12 mouse cellular contexts compared by ENCODE assay signal in the genomic region with DNA sequence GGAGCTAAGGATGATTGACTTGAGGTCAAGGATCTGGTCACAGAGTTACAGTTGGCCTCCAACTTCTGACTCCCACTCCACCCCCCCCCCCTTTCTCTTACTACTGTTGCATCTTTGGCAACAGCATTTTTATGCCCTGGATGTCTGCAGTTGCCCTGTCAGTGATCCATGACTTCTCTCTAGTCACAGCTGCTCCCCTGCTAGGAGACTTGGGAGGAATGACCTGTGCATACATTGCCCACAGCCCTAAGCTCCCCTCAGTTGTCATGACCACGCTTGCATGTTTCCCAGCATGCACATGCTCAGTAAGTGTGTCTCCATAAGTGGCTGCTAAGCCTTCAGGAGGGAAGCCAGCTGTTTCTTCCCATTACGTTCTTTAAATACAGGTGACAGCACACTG.
DNase-seq lines count a peak whose midpoint lies in the region; ATAC-seq and TF ChIP-seq lines count a peak whose summit lies in the region.
"Had no signal": no experiment of that assay in that cellular context is flagged by ENCODE, and none has a peak within 500 bp of the region (broad histone marks: within the 10 kb centered on the region; RNA-seq: fewer than 3 reads in every experiment).

No protein-coding gene starts in this region.

- H3K4me1 ChIP-seq in kidney, embryonic 15.5 days, result peaks cover 9% of the 10 kb centered on the region; the same call in 1 of the 2 replicates
- H3K4me1 ChIP-seq in hindbrain, embryonic 14.5 days (replicated peaks; ENCODE audit: control insufficient read depth, insufficient read depth, low read length), result peaks cover 7% of the 10 kb centered on the region
- H3K4me1 ChIP-seq in limb, embryonic 14.5 days (ENCODE audit: control insufficient read depth, insufficient read depth, low read length), result 0 out of 2 replicates have a peak, but pooled peaks cover 3% of the 10 kb centered on the region
- H3K4me1 ChIP-seq: liver, embryonic 12.5 days; stomach, embryonic 15.5 days had no signal

- no peaks in the 10 kb centered on the region for H3K9me3 ChIP-seq in kidney, embryonic 15.5 days (replicated peaks)
- H3K9me3 ChIP-seq in hindbrain, embryonic 14.5 days (ENCODE audit: control insufficient read depth, low read length), result no peaks in the 10 kb centered on the region
- no peaks in the 10 kb centered on the region for H3K9me3 ChIP-seq in limb, embryonic 14.5 days (ENCODE audit: control insufficient read depth, low read length)
- H3K9me3 ChIP-seq: liver, embryonic 12.5 days; neural tube, embryonic 12.5 days; stomach, embryonic 15.5 days had no signal

- no peak for TF ChIP-seq POLR2A in limb, embryonic 14.5 days (IDR thresholded peaks at IDR 0.05; ENCODE audit: borderline replicate concordance, extremely low read depth, insufficient read depth, insufficient read length)

- no peak overlapping the region for H3K4me2 ChIP-seq in kidney, embryonic 15.5 days
- no peak overlapping the region for H3K4me2 ChIP-seq in hindbrain, embryonic 14.5 days (replicated peaks)
- H3K4me2 ChIP-seq in limb, embryonic 14.5 days (replicated peaks; ENCODE audit: low read depth, low read length, severe bottlenecking), result no peak overlapping the region
- H3K4me2 ChIP-seq: liver, embryonic 12.5 days; neural tube, embryonic 12.5 days; stomach, embryonic 15.5 days had no signal

- H3K9ac ChIP-seq in kidney, embryonic 15.5 days, result no peak overlapping the region
- H3K9ac ChIP-seq in hindbrain, embryonic 14.5 days, result no peak overlapping the region
- H3K9ac ChIP-seq in limb, embryonic 14.5 days (ENCODE audit: low read depth, low read length, severe bottlenecking), result no peak overlapping the region
- H3K9ac ChIP-seq: liver, embryonic 12.5 days; neural tube, embryonic 12.5 days; stomach, embryonic 15.5 days had no signal

- H3K27ac ChIP-seq in kidney, embryonic 15.5 days, result no peak overlapping the region
- H3K27ac ChIP-seq in hindbrain, embryonic 14.5 days, result no peak overlapping the region
- H3K27ac ChIP-seq in limb, embryonic 14.5 days (replicated peaks; ENCODE audit: low read depth, low read length), result no peak overlapping the region
- H3K27ac ChIP-seq: liver, embryonic 12.5 days; neural tube, embryonic 12.5 days; stomach, embryonic 15.5 days had no signal

- H3K36me3 ChIP-seq in kidney, embryonic 15.5 days, result no peaks in the 10 kb centered on the region
- H3K36me3 ChIP-seq in hindbrain, embryonic 14.5 days (replicated peaks; ENCODE audit: control insufficient read depth, insufficient read depth), result no peaks in the 10 kb centered on the region
- H3K36me3 ChIP-seq in limb, embryonic 14.5 days (ENCODE audit: control insufficient read depth, insufficient read depth, low read length), result no peaks in the 10 kb centered on the region
- H3K36me3 ChIP-seq: liver, embryonic 12.5 days; neural tube, embryonic 12.5 days; stomach, embryonic 15.5 days had no signal

- WGBS in kidney, embryonic 15.5 days, result 20% methylated on average over 2 of the region's 2 CpGs
- 38% methylated on average over 2 of the region's 2 CpGs for WGBS in hindbrain, embryonic 14.5 days
- WGBS in limb, embryonic 14.5 days, result 24% methylated on average over 2 of the region's 2 CpGs

- H3K4me3 ChIP-seq in kidney, embryonic 15.5 days (replicated peaks), result no peak overlapping the region
- no peak overlapping the region for H3K4me3 ChIP-seq in hindbrain, embryonic 14.5 days (replicated peaks; ENCODE audit: low read length)
- H3K4me3 ChIP-seq in limb, embryonic 14.5 days (replicated peaks; ENCODE audit: low read length), result no peak overlapping the region
- H3K4me3 ChIP-seq: liver, embryonic 12.5 days; neural tube, embryonic 12.5 days; stomach, embryonic 15.5 days had no signal

- intact Hi-C loops in left cerebral cortex, postnatal 36 days (cut with DNase I), result no loop called here

- ATAC-seq in kidney, embryonic 15.5 days (replicated peaks; ENCODE audit: low FRiP score), result peak; percentile 92
- peak; percentile 62; the same call in 1 of the 2 replicates for ATAC-seq in hindbrain, embryonic 14.5 days (ENCODE audit: low FRiP score)
- peak; percentile 73 for ATAC-seq in limb, embryonic 14.5 days (ENCODE audit: low FRiP score, low read depth)
- ATAC-seq: intestine, embryonic 16.5 days; liver, embryonic 12.5 days had no signal

- H3K27me3 ChIP-seq in kidney, embryonic 15.5 days, result no peaks in the 10 kb centered on the region
- no peaks in the 10 kb centered on the region for H3K27me3 ChIP-seq in hindbrain, embryonic 14.5 days (ENCODE audit: control insufficient read depth, insufficient read depth, low read length)
- no peaks in the 10 kb centered on the region for H3K27me3 ChIP-seq in limb, embryonic 14.5 days (ENCODE audit: control insufficient read depth, insufficient read depth, low read length)
- H3K27me3 ChIP-seq: liver, embryonic 12.5 days; neural tube, embryonic 12.5 days; stomach, embryonic 15.5 days had no signal

- DNase-seq in kidney, adult 9 months, result no peak
- peak; percentile 58 for DNase-seq in embryo, embryonic 10.5 days (ENCODE audit: low spot score)
- no peak for DNase-seq in hindbrain, embryonic 14.5 days (ENCODE audit: low spot score)
- DNase-seq in limb, embryonic 14.5 days (ENCODE audit: low spot score), result peak; percentile 23
- DNase-seq in adrenal gland, postnatal 14 days, result no peak
- no peak for DNase-seq in left cerebral cortex, postnatal 36 days (ENCODE audit: low spot score in 2 of 2)
- no peak for DNase-seq in adrenal gland, adult (ENCODE audit: inconsistent age in 2 of 2, low spot score in 1 of 2)

Comparison
In these comparisons a context has a peak if more than half of its experiments do, and no peak if none do; other contexts are left out.
1. DNase-seq: peak in embryo, embryonic 10.5 days (single experiment) and limb, embryonic 14.5 days (single experiment); none in kidney, adult 9 months (single experiment), hindbrain, embryonic 14.5 days (single experiment), adrenal gland, postnatal 14 days (single experiment), left cerebral cortex, postnatal 36 days (0 of 2) and adrenal gland, adult (0 of 2).
2. Peak in every context shown above with its lines, with median percentiles within 50 percentile points of each other: ATAC-seq.